Mouse (Mus musculus) bone marrow macrophage, adult 2 months (primary cell): Measurements from ENCODE around the gene Sun2.

ENCODE experiments used
- CTCF ChIP-seq: IDR thresholded peaks from 2 replicates; pipeline ENCODE4 v1.5.1; 2012; ENCODE audit warnings: low read depth, mild to moderate bottlenecking, low read length, moderate library complexity
- POLR2A ChIP-seq: IDR thresholded peaks from 2 replicates; pipeline ENCODE4 v1.6.1; 2012; ENCODE audit warnings: mild to moderate bottlenecking, low read depth, low read length, borderline replicate concordance

- no peak for TF ChIP-seq CTCF
- TF ChIP-seq POLR2A = no peak
These were observed 11.5 kb upstream of the Sun2 start for GRCm38 (mm10) chr15:79753873-79754272.
